Mouse (Mus musculus) heart, adult 11 months (tissue): ENCODE measurements around the gene Hist1h2bf.
"Not testable (repeated sequence)": the region's sequence is repeated elsewhere in the genome, so short reads cannot be mapped to it uniquely, and the experiment has no call there.

Experiments
- DNase-seq: peaks from one replicate; pipeline ENCODE4 v3.0.0; 2022

Hist1h2bf gene

GRCm38 (mm10) chr13:23573898-23574524 is at the start of gene Hist1h2bf, which contains the start of gene Hist1h2ad:
Gene Hist1h2bf (minus strand): TSS chr13:23574196.
Gene Hist1h2ad (plus strand): TSS chr13:23574381.
- peak; percentile 99 for DNase-seq

GRCm38 (mm10) chr13:23622861-23623450 is 49.0 kb upstream of the Hist1h2bf start:
- DNase-seq = peak; percentile 86

- peak; percentile 100 for DNase-seq
Observed at GRCm38 (mm10) chr13:23622175-23622671, 48.2 kb upstream of the Hist1h2bf start, which contains the start of gene Hist1h1e. Gene Hist1h1e (minus strand): TSS chr13:23622558.

GRCm38 (mm10) chr13:23621532-23622174 is 47.7 kb upstream of the Hist1h2bf start:
- DNase-seq = peak; percentile 98

GRCm38 (mm10) chr13:23620733-23621531 is 46.9 kb upstream of the Hist1h2bf start, which contains the start of gene Hist1h2be:
Gene Hist1h2be (minus strand): TSS chr13:23621124.
- DNase-seq = peak; percentile 99

GRCm38 (mm10) chr13:23620056-23620732 is 46.2 kb upstream of the Hist1h2bf start:
- DNase-seq = peak; percentile 78

- DNase-seq = peak; percentile 57
Observed at GRCm38 (mm10) chr13:23611638-23612037, 37.6 kb upstream of the Hist1h2bf start.

- peak; percentile 39 for DNase-seq
Observed at GRCm38 (mm10) chr13:23610393-23610792, 36.4 kb upstream of the Hist1h2bf start.

GRCm38 (mm10) chr13:23609844-23610243 is 35.8 kb upstream of the Hist1h2bf start:
- DNase-seq = peak; percentile 25

- DNase-seq = peak; percentile 28
Observed at GRCm38 (mm10) chr13:23609209-23609608, 35.2 kb upstream of the Hist1h2bf start.

- DNase-seq = peak; percentile 82
Observed at GRCm38 (mm10) chr13:23605052-23605451, 31.1 kb upstream of the Hist1h2bf start.

- no peak for DNase-seq
Observed at GRCm38 (mm10) chr13:23604452-23604851, 30.5 kb upstream of the Hist1h2bf start.

GRCm38 (mm10) chr13:23603182-23603699 is 29.2 kb upstream of the Hist1h2bf start:
- peak; percentile 76 for DNase-seq

- peak; percentile 93 for DNase-seq
Observed at GRCm38 (mm10) chr13:23597957-23598356, 24.0 kb upstream of the Hist1h2bf start.

GRCm38 (mm10) chr13:23595622-23596372 is 21.8 kb upstream of the Hist1h2bf start:
- peak; percentile 51 for DNase-seq

- DNase-seq = no peak
Observed at GRCm38 (mm10) chr13:23595185-23595584, 21.2 kb upstream of the Hist1h2bf start.

GRCm38 (mm10) chr13:23593051-23593770 is 19.2 kb upstream of the Hist1h2bf start:
- DNase-seq = peak; percentile 81

- peak; percentile 65 for DNase-seq
Observed at GRCm38 (mm10) chr13:23592614-23593013, 18.6 kb upstream of the Hist1h2bf start.

- DNase-seq = not testable (repeated sequence)
Observed at GRCm38 (mm10) chr13:23591886-23592285, 17.9 kb upstream of the Hist1h2bf start.

GRCm38 (mm10) chr13:23591206-23591605 is 17.2 kb upstream of the Hist1h2bf start:
- peak; percentile 63 for DNase-seq

GRCm38 (mm10) chr13:23586940-23587225 is 12.9 kb upstream of the Hist1h2bf start:
- no peak for DNase-seq
